Mouse (Mus musculus) neural tube, embryonic 14.5 days (tissue): Measurements from ENCODE around the gene Mecom. TPM values are rescaled to one million over a fixed set of nuclear protein-coding genes. Genes with fewer than 3 reads are reported as not detected.

ENCODE experiments used
- ATAC-seq: fragments of 200-750 bp; cut with Nextera tagmentation; 2 replicates; pipeline ENCODE4 v1.8.0; 2017; ENCODE audit warnings: low read depth, mild to moderate bottlenecking, moderate TSS enrichment, moderate library complexity
- H3K27ac ChIP-seq: fragments of 300-500 bp; sonication (generic); 2 replicates; pipeline ENCODE4 v1.5.1; 2014; ENCODE audit warnings: low read depth, mild to moderate bottlenecking, control low read depth, low read length, moderate library complexity, mixed read lengths
- H3K27me3 ChIP-seq: fragments of 300-500 bp; sonication (generic); 2 replicates; pipeline ENCODE4 v1.6.1; 2014; ENCODE audit warnings: low read length; ENCODE audit not compliant: control insufficient read depth, insufficient read depth
- H3K36me3 ChIP-seq: fragments of 300-500 bp; sonication (generic); 2 replicates; pipeline ENCODE4 v1.6.1; 2014; ENCODE audit warnings: low read length, mixed read lengths; ENCODE audit not compliant: control insufficient read depth, insufficient read depth
- H3K4me1 ChIP-seq: fragments of 300-500 bp; sonication (generic); 2 replicates; pipeline ENCODE4 v1.6.1; 2014; ENCODE audit warnings: low read length; ENCODE audit not compliant: control insufficient read depth, insufficient read depth
- H3K4me2 ChIP-seq: fragments of 300-500 bp; sonication (generic); 2 replicates; pipeline ENCODE4 v1.6.1; 2014; ENCODE audit warnings: mild to moderate bottlenecking, low read depth, low read length, control low read depth
- H3K4me3 ChIP-seq: fragments of 300-500 bp; sonication (generic); 2 replicates; pipeline ENCODE4 v1.5.1; 2014; ENCODE audit warnings: low read depth, low read length, control low read depth, mixed read lengths
- H3K9ac ChIP-seq: fragments of 300-500 bp; sonication (generic); replicated peaks from 2 replicates; pipeline ENCODE4 v1.6.1; 2014; ENCODE audit warnings: low read depth, mild to moderate bottlenecking, control low read depth, low read length, mixed read lengths
- H3K9me3 ChIP-seq: fragments of 300-500 bp; sonication (generic); 2 replicates; pipeline ENCODE4 v1.6.1; 2016; ENCODE audit warnings: low read length; ENCODE audit not compliant: control insufficient read depth
- WGBS: fragments of 180-500 bp; shearing (Covaris S2); extraction: QIAGEN DNeasy Blood & Tissue Kit; methylation state at CpG from one replicate; pipeline ENCODE4 v1.1.7; 2014; 5-methylcytosine and 5-hydroxymethylcytosine counted together
- polyA plus RNA-seq: library from polyadenylated mRNA; unstranded; fragments of >200 nt; fragmentation: Nextera tagmentation; extraction: Ambion mirVana; gene quantifications from 2 replicates; pipeline ENCODE4 v1.2.1, GENCODE M21; 2014

The Mecom gene
- polyA plus RNA-seq, 1 experiment from 2014 or later, result 6.4 TPM

- Histone ChIP-seq H3K27me3 (no peaks in the 10 kb centered on the region), H3K9me3 (no peaks in the 10 kb centered on the region), H3K4me2 (no peak overlapping the region), H3K9ac (no peak overlapping the region), H3K27ac (no peak overlapping the region), H3K36me3 (no peaks in the 10 kb centered on the region), H3K4me3 (no peak overlapping the region), H3K4me1 (no peaks in the 10 kb centered on the region)
- no peak for ATAC-seq
- 77% methylated on average over 16 of the region's 16 CpGs for WGBS
These were observed 176.8 kb downstream of the Mecom start for GRCm38 (mm10) chr3:30370860-30371455.

GRCm38 (mm10) chr3:30366621-30367020 lies 181.2 kb downstream of the Mecom start:
- no peak for ATAC-seq
- 90% methylated on average over 7 of the region's 7 CpGs for WGBS
- Histone ChIP-seq H3K9me3 (no peaks in the 10 kb centered on the region), H3K4me3 (no peak overlapping the region), H3K27ac (no peak overlapping the region), H3K4me2 (no peak overlapping the region), H3K4me1 (no peaks in the 10 kb centered on the region), H3K9ac (no peak overlapping the region), H3K36me3 (no peaks in the 10 kb centered on the region), H3K27me3 (no peaks in the 10 kb centered on the region)

- 88% methylated on average over 5 of the region's 5 CpGs for WGBS
- Histone ChIP-seq H3K27ac (no peak overlapping the region), H3K4me2 (no peak overlapping the region), H3K36me3 (no peaks in the 10 kb centered on the region), H3K4me3 (no peak overlapping the region), H3K9me3 (no peaks in the 10 kb centered on the region), H3K4me1 (no peaks in the 10 kb centered on the region), H3K27me3 (no peaks in the 10 kb centered on the region), H3K9ac (no peak overlapping the region)
- ATAC-seq, result no peak
These were observed 186.6 kb downstream of the Mecom start for GRCm38 (mm10) chr3:30361190-30361589.

GRCm38 (mm10) chr3:30353878-30354727 lies 193.7 kb downstream of the Mecom start:
- Histone ChIP-seq H3K27me3 (no peaks in the 10 kb centered on the region), H3K4me3 (no peak overlapping the region), H3K9me3 (no peaks in the 10 kb centered on the region), H3K4me2 (no peak overlapping the region), H3K4me1 (no peaks in the 10 kb centered on the region), H3K9ac (no peak overlapping the region), H3K27ac (no peak overlapping the region), H3K36me3 (no peaks in the 10 kb centered on the region)
- ATAC-seq, result no peak
- 43% methylated on average over 6 of the region's 6 CpGs for WGBS

GRCm38 (mm10) chr3:30349279-30349678 lies 198.5 kb downstream of the Mecom start:
- ATAC-seq, result peak; percentile 52; the same call in 1 of the 2 replicates

GRCm38 (mm10) chr3:30344151-30344550 lies 203.7 kb downstream of the Mecom start:
- ATAC-seq, result no peak
- Histone ChIP-seq H3K36me3 (no peaks in the 10 kb centered on the region), H3K9ac (no peak overlapping the region), H3K9me3 (no peaks in the 10 kb centered on the region), H3K4me1 (no peaks in the 10 kb centered on the region), H3K27me3 (no peaks in the 10 kb centered on the region), H3K4me3 (no peak overlapping the region), H3K4me2 (no peak overlapping the region), H3K27ac (no peak overlapping the region)
- WGBS, result 50% methylated on average over 4 of the region's 4 CpGs

More at GRCm38 (mm10) chr3:30349279-30349678, 198.5 kb downstream of the Mecom start:
- Histone ChIP-seq H3K36me3 (no peaks in the 10 kb centered on the region), H3K9ac (no peak overlapping the region), H3K4me3 (no peak overlapping the region), H3K4me1 (no peaks in the 10 kb centered on the region), H3K27ac (no peak overlapping the region), H3K27me3 (no peaks in the 10 kb centered on the region), H3K9me3 (no peaks in the 10 kb centered on the region), H3K4me2 (no peak overlapping the region)
- WGBS, result 18% methylated on average over 7 of the region's 7 CpGs

- H3K27me3 ChIP-seq, result no peaks in the 10 kb centered on the region
- H3K4me3 ChIP-seq, result no peak overlapping the region
- ATAC-seq, result no peak
- H3K4me1 ChIP-seq, result no peaks in the 10 kb centered on the region
- no peak overlapping the region for H3K9ac ChIP-seq
- 79% methylated on average over 6 of the region's 6 CpGs for WGBS
- no peak overlapping the region for H3K27ac ChIP-seq
- no peak overlapping the region for H3K4me2 ChIP-seq
- H3K36me3 ChIP-seq, result no peaks in the 10 kb centered on the region
- H3K9me3 ChIP-seq, result no peaks in the 10 kb centered on the region
These were observed 215.5 kb downstream of the Mecom start for GRCm38 (mm10) chr3:30332337-30332736.

- Histone ChIP-seq H3K4me3 (no peak overlapping the region), H3K4me2 (no peak overlapping the region)
These were observed 217.3 kb downstream of the Mecom start for GRCm38 (mm10) chr3:30330476-30330875.

GRCm38 (mm10) chr3:30330021-30330420 lies 217.8 kb downstream of the Mecom start:
- H3K4me2 ChIP-seq, result no peak overlapping the region
- WGBS, result 87% methylated on average over 3 of the region's 3 CpGs
- ATAC-seq, result no peak
- H3K27ac ChIP-seq, result no peak overlapping the region
- no peak overlapping the region for H3K4me3 ChIP-seq
- no peaks in the 10 kb centered on the region for H3K36me3 ChIP-seq
- H3K9ac ChIP-seq, result no peak overlapping the region
- H3K9me3 ChIP-seq, result no peaks in the 10 kb centered on the region
- no peaks in the 10 kb centered on the region for H3K27me3 ChIP-seq
- no peaks in the 10 kb centered on the region for H3K4me1 ChIP-seq

More at GRCm38 (mm10) chr3:30330476-30330875, 217.3 kb downstream of the Mecom start:
- no peak for ATAC-seq
- WGBS, result 85% methylated on average over 3 of the region's 3 CpGs
- Histone ChIP-seq H3K27me3 (no peaks in the 10 kb centered on the region), H3K27ac (no peak overlapping the region), H3K9ac (no peak overlapping the region), H3K9me3 (no peaks in the 10 kb centered on the region), H3K4me1 (no peaks in the 10 kb centered on the region), H3K36me3 (no peaks in the 10 kb centered on the region)
